Mouse (Mus musculus) embryonic facial prominence, embryonic 14.5 days (tissue): ENCODE data around the gene Gm28635. TPM values are rescaled to one million over a fixed set of nuclear protein-coding genes. Genes with fewer than 3 reads are reported as not detected.

Experiments
- ATAC-seq: fragments of 200-750 bp; cut with Nextera tagmentation; 2 replicates; pipeline ENCODE4 v1.8.0; 2017; ENCODE audit warnings: low read depth, moderate number of reproducible peaks, moderate TSS enrichment
- DNase-seq: peaks from one replicate; pipeline ENCODE4 v3.0.0-alpha.2; 2015; ENCODE audit warnings: low spot score
- H3K27ac ChIP-seq: fragments of 300-500 bp; sonication (generic); replicated peaks from 2 replicates; pipeline ENCODE4 v1.5.1; 2014; ENCODE audit warnings: low read depth, mild to moderate bottlenecking, low read length, moderate library complexity
- H3K27me3 ChIP-seq: fragments of 300-500 bp; sonication (generic); replicated peaks from 2 replicates; pipeline ENCODE4 v1.6.1; 2014; ENCODE audit warnings: low read length; ENCODE audit not compliant: control insufficient read depth, insufficient read depth
- H3K36me3 ChIP-seq: fragments of 300-500 bp; sonication (generic); 2 replicates; pipeline ENCODE4 v1.6.1; 2014; ENCODE audit warnings: low read length, mixed read lengths; ENCODE audit not compliant: control insufficient read depth, insufficient read depth
- H3K4me1 ChIP-seq: fragments of 300-500 bp; sonication (generic); 2 replicates; pipeline ENCODE4 v1.6.1; 2014; ENCODE audit warnings: antibody characterized with exemption, low read length; ENCODE audit not compliant: control insufficient read depth, insufficient read depth
- H3K4me2 ChIP-seq: fragments of 300-500 bp; sonication (generic); 2 replicates; pipeline ENCODE4 v1.6.1; 2014; ENCODE audit warnings: low read depth, mild to moderate bottlenecking, low read length, moderate library complexity, mixed read lengths
- H3K4me3 ChIP-seq: fragments of 300-500 bp; sonication (generic); 2 replicates; pipeline ENCODE4 v1.5.1; 2014; ENCODE audit warnings: low read depth, mild to moderate bottlenecking, low read length
- H3K9ac ChIP-seq: fragments of 300-500 bp; sonication (generic); 2 replicates; pipeline ENCODE4 v1.6.1; 2014; ENCODE audit warnings: low read depth, mild to moderate bottlenecking, low read length, moderate library complexity, mixed read lengths
- H3K9me3 ChIP-seq: fragments of 300-500 bp; sonication (generic); 2 replicates; pipeline ENCODE4 v1.6.1; 2016; ENCODE audit warnings: low read length; ENCODE audit not compliant: control insufficient read depth
- WGBS: fragments of 180-500 bp; shearing (Covaris S2); extraction: QIAGEN DNeasy Blood & Tissue Kit; methylation state at CpG from one replicate; pipeline ENCODE4 v1.1.7; 2014; 5-methylcytosine and 5-hydroxymethylcytosine counted together
- polyA plus RNA-seq: library from polyadenylated mRNA; unstranded; fragments of >200 nt; fragmentation: Nextera tagmentation; extraction: Ambion mirVana; gene quantifications from 2 replicates; pipeline ENCODE4 v1.2.1, GENCODE M21; 2014

The Gm28635 gene
- polyA plus RNA-seq, 1 experiment from 2014 or later: not detected

GRCm38 (mm10) chr2:84600977-84601376, 76.9 kb downstream of the Gm28635 start:
- H3K4me1 ChIP-seq: no peaks in the 10 kb centered on the region
- no peak overlapping the region for H3K4me2 ChIP-seq
- WGBS: 60% methylated on average over 2 of the region's 2 CpGs
- H3K36me3 ChIP-seq: peaks cover 83% of the 10 kb centered on the region
- no peak overlapping the region for H3K27ac ChIP-seq
- no peaks in the 10 kb centered on the region for H3K9me3 ChIP-seq
- ATAC-seq: no peak
- no peak for DNase-seq
- H3K27me3 ChIP-seq: no peaks in the 10 kb centered on the region
- H3K9ac ChIP-seq: no peak overlapping the region
- H3K4me3 ChIP-seq: no peak overlapping the region

- Histone ChIP-seq H3K36me3 (peaks cover 73% of the 10 kb centered on the region), H3K4me1 (no peaks in the 10 kb centered on the region), H3K4me2 (no peak overlapping the region), H3K27me3 (no peaks in the 10 kb centered on the region), H3K9ac (no peak overlapping the region), H3K9me3 (no peaks in the 10 kb centered on the region), H3K4me3 (no peak overlapping the region), H3K27ac (no peak overlapping the region)
- DNase-seq (no peak), ATAC-seq (no peak)
- 94% methylated on average over 6 of the region's 6 CpGs for WGBS
Measured at GRCm38 (mm10) chr2:84599270-84599888, 78.5 kb downstream of the Gm28635 start.

GRCm38 (mm10) chr2:84597123-84597522, 80.7 kb downstream of the Gm28635 start:
- Histone ChIP-seq H3K27me3 (no peaks in the 10 kb centered on the region), H3K4me1 (no peaks in the 10 kb centered on the region), H3K9me3 (no peaks in the 10 kb centered on the region), H3K27ac (no peak overlapping the region), H3K4me3 (no peak overlapping the region), H3K9ac (no peak overlapping the region), H3K4me2 (no peak overlapping the region), H3K36me3 (peaks cover 55% of the 10 kb centered on the region)
- DNase-seq (no peak), ATAC-seq (no peak)
- WGBS: 92% methylated on average over 1 of the region's 1 CpGs

GRCm38 (mm10) chr2:84592801-84593200, 85.0 kb downstream of the Gm28635 start:
- DNase-seq (no peak), ATAC-seq (no peak)
- H3K27me3 ChIP-seq: no peaks in the 10 kb centered on the region
- H3K36me3 ChIP-seq: peaks cover 32% of the 10 kb centered on the region; the same call in 1 of the 2 replicates
- no peak overlapping the region for H3K4me2 ChIP-seq
- H3K4me1 ChIP-seq: no peaks in the 10 kb centered on the region
- H3K9me3 ChIP-seq: no peaks in the 10 kb centered on the region
- WGBS: 95% methylated on average over 8 of the region's 8 CpGs
- H3K4me3 ChIP-seq: no peak overlapping the region
- no peak overlapping the region for H3K27ac ChIP-seq
- H3K9ac ChIP-seq: no peak overlapping the region

GRCm38 (mm10) chr2:84585700-84586099, 92.1 kb downstream of the Gm28635 start:
- Histone ChIP-seq H3K27ac (no peak overlapping the region), H3K9ac (no peak overlapping the region), H3K36me3 (0 out of 2 replicates have a peak, but pooled peaks cover 5% of the 10 kb centered on the region), H3K4me2 (no peak overlapping the region), H3K4me1 (no peaks in the 10 kb centered on the region), H3K4me3 (no peak overlapping the region), H3K9me3 (no peaks in the 10 kb centered on the region), H3K27me3 (no peaks in the 10 kb centered on the region)
- WGBS: 87% methylated on average over 8 of the region's 8 CpGs
- ATAC-seq: no peak
- DNase-seq: no peak

- no peak for ATAC-seq
- Histone ChIP-seq H3K36me3 (0 out of 2 replicates have a peak, but pooled peaks cover 4% of the 10 kb centered on the region), H3K9ac (no peak overlapping the region), H3K4me3 (no peak overlapping the region), H3K4me2 (no peak overlapping the region), H3K27ac (no peak overlapping the region), H3K27me3 (no peaks in the 10 kb centered on the region), H3K9me3 (no peaks in the 10 kb centered on the region), H3K4me1 (no peaks in the 10 kb centered on the region)
- DNase-seq: peak; percentile 22
- WGBS: 56% methylated on average over 5 of the region's 5 CpGs
Measured at GRCm38 (mm10) chr2:84582286-84582685, 95.6 kb downstream of the Gm28635 start.

DNA sequence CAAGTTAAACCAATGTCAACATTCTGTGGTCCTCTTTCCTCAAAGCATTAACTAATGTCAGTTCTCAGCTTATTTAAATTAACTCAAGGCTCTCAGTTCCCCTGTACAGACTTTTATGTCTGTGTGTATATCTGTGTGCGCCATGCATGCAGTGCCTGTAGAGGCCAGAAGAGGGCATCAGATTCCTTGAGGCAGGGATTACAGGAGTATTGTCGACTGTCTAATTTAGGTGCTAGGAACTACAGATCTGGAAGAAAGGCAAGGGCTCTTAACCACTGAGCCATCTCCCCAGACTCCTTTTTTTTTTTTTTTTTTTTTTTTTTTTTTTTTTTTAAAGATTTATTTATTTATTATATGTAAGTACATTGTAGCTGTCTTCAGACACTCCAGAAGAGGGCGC, 96.6 kb downstream of the Gm28635 start:
- Histone ChIP-seq H3K4me2 (no peak overlapping the region), H3K27me3 (no peaks in the 10 kb centered on the region), H3K4me3 (no peak overlapping the region), H3K9me3 (no peaks in the 10 kb centered on the region), H3K9ac (no peak overlapping the region), H3K27ac (no peak overlapping the region), H3K36me3 (0 out of 2 replicates have a peak, but pooled peaks cover 4% of the 10 kb centered on the region), H3K4me1 (no peaks in the 10 kb centered on the region)
- no peak for ATAC-seq
- WGBS: 82% methylated on average over 2 of the region's 3 CpGs
- no peak for DNase-seq

DNA sequence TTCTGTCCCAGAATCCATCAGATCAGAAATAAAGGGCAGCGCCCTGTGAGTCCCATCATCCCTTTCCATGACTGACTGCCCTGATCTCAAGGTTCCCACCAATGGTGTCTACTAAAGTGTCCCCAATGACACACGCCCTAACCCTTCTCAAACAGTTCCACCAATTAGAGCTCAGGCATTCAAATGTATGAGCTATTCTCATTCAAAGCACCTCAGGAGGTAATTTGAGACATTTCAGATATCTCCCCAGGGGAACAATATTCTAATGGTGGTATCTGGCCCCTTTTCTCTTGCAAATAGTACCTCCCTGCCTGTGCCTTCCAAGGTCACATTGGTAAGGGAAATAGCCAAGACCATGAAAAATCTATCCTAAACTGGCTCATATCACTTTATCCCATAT, 98.5 kb downstream of the Gm28635 start:
- 93% methylated on average over 2 of the region's 2 CpGs for WGBS
- no peak overlapping the region for H3K4me2 ChIP-seq
- no peaks in the 10 kb centered on the region for H3K27me3 ChIP-seq
- no peak overlapping the region for H3K9ac ChIP-seq
- H3K27ac ChIP-seq: no peak overlapping the region
- 0 out of 2 replicates have a peak, but pooled peaks cover 4% of the 10 kb centered on the region for H3K36me3 ChIP-seq
- DNase-seq: no peak
- no peaks in the 10 kb centered on the region for H3K9me3 ChIP-seq
- no peaks in the 10 kb centered on the region for H3K4me1 ChIP-seq
- no peak overlapping the region for H3K4me3 ChIP-seq
- ATAC-seq: no peak

- Histone ChIP-seq H3K9me3 (no peaks in the 10 kb centered on the region), H3K27me3 (no peaks in the 10 kb centered on the region), H3K27ac (no peak overlapping the region), H3K9ac (no peak overlapping the region), H3K4me2 (no peak overlapping the region), H3K36me3 (0 out of 2 replicates have a peak, but pooled peaks cover 4% of the 10 kb centered on the region), H3K4me3 (no peak overlapping the region), H3K4me1 (no peaks in the 10 kb centered on the region)
- ATAC-seq (no peak), DNase-seq (no peak)
- WGBS: 93% methylated on average over 4 of the region's 4 CpGs
Measured at GRCm38 (mm10) chr2:84574130-84574529, 103.7 kb downstream of the Gm28635 start.
